Mouse (Mus musculus): ENCODE results near the gene Erlin1.

Erlin1 gene

DNA sequence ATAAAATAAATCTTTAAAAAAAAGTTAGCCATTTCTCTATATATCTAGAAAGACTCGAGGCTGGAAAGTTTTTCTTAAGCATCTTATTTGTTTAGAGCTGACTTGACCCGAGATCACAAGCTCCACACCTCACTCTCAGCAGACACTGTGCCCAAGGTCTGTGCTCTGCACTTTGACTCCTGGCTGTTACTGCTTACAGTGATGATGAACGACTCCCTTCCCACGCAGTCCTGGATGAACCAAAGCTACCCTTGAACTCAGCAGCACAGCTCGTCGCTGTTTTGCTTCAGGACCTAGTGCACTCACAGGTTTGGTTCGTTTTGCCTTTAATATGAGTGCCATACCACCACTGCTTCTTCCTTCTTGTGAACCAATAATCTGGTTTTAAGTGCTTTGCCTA is 5.8 kb downstream of the Erlin1 start:
- DNase-seq (ENCODE audit: inconsistent age in 2 of 2, low spot score in 1 of 2) = peak; percentile 22 to 44

DNA sequence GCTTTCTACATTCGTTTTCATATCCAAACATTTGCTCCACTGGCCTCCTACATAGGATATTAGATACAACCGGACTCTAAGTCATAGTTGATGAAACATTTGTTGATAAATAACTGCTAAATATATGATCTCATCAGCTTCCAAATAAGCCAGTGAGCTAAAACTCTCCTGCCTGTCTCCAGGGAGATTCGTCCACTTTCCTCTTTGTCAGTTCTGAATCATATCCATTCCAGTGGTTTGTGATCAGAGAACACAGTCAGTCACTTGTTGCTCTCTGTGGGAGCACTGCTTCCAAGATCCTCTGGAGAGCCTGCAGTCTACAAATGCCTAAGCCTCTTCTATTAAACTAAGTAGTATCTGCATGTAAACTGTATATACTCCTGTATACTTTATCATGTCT is 9.4 kb downstream of the Erlin1 start:
- DNase-seq (ENCODE audit: inconsistent age in 2 of 2, low spot score in 1 of 2) = no peak

DNA sequence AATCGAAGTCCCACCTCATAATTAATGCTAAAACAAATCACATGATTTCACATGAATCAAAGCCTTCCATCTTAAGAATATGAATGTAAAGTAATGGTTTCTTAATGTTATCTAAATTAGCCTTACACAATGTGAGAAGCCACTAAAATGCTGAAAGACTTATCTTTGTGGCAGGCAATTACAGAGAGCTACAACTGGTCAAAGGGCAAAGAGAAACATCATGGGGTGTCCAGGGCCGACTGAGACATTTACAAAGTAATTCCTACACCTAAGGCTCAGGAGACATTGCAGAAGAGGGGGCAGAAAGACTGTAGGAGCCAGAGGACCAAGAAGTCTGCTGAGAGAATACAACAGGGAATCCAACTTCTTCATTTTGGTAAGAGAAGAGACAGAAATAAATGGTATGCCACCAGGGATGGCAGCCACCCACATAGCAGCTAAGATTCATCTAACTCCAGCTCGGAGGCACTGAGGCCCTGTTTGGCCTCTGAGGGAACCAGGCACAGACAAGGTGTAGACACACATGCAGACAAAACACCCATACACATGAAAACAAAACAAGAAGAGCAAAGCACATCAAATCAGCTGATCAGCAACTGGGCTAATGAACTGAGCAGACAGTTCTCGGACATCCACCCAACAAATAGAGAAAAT is 14.3 kb downstream of the Erlin1 start:
- no peak for DNase-seq (ENCODE audit: inconsistent age in 2 of 2, low spot score in 1 of 2)

DNA sequence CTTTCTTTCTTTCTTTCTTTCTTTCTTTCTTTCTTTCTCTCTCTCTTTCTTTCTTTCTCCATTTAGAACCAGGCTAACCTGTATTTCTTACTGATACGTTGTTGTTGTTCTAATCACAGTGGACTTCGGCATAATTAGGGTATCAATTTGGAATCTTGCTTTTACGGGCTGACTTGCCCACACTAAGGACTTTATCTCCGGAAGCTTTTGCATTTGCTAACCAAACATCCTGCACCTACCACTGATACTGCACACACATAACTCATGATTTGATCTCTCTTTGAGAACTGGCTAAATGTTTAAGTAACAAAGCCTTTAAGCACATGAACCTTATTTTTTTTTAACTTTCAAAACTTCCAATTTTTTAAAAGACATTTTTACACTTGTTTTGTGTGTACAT is 19.2 kb downstream of the Erlin1 start:
- DNase-seq (ENCODE audit: inconsistent age in 2 of 2, low spot score in 1 of 2) = no peak

DNA sequence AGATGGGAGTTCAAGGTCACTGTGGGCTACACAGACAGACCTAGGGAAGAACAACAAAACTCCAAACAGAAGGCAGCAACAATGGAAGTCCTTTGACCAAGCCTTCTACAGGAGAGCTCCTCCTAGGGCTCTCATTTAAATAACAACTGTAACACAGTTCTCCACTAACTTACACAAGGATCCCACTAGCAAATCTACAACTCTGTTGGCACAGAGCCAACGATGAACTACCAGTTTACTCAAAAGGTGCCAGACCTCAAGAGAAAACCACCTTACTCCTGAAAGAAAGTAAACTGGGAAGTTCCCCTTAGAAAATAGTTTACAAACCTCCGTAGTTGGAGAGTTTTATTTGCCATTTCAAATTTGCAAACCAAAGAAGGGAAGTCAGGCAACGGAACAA is 20.3 kb downstream of the Erlin1 start:
- no peak for DNase-seq (ENCODE audit: inconsistent age in 2 of 2, low spot score in 1 of 2)

DNA sequence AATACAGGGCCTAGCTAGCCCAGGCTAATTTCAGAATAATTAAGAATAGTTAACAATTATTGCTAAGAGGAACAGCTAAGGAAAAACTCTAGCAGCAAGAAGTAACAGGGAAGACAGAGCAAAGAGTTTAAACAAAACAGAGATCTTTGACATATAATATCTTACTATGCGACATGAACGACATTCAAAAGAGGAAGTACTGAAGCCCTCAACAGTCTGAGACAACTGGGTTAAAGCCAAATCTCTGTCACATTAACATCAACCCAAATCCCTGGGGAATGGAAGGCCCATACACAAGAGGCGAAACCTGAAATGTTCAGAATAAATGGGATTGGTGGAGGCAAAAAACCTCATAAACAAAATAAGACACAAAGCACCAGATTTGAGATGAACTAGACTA is 23.7 kb downstream of the Erlin1 start:
- DNase-seq (ENCODE audit: inconsistent age in 2 of 2, low spot score in 1 of 2) = no peak

DNA sequence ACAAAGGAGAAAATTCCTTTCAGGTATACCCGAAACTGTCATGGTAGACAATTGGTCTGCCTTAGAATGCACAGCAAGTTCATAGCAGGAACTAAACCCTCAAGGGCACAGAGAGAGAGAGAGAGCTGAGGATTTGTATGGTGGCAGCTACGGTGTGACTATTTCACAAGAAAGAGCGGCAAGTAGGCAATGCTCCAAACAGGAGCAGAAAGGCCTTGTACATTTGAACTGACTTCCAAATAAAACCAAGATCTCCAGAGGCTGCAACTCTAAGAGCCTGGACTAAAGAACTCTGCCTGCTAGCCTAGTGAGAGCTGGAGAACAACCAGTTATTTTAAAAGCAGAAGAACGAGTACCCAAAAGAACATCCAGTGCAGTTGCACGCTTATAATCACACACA is 27.5 kb downstream of the Erlin1 start:
- peak; percentile 22 to 45 for DNase-seq (ENCODE audit: inconsistent age in 2 of 2, low spot score in 1 of 2)

DNA sequence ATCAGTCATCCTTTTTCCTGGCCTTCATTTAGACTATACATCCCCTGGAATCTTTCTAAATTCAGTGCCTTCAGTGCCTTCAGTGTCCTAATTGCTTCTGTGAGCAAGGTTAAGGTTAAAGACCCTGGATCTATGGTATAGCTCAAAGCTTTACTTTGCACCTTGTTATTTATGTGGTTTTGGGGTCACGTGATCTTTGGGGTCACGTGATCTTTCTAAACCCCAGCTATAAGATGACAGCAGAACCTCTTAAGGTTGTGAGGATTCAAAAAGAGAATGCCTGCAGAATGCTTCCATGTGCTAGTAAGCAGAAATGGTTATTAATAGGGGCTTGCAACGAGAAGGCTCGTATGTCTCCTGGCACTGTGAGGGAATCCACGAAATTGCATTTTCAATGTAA is 36.2 kb downstream of the Erlin1 start:
- no peak for DNase-seq (ENCODE audit: inconsistent age in 2 of 2, low spot score in 1 of 2)

DNA sequence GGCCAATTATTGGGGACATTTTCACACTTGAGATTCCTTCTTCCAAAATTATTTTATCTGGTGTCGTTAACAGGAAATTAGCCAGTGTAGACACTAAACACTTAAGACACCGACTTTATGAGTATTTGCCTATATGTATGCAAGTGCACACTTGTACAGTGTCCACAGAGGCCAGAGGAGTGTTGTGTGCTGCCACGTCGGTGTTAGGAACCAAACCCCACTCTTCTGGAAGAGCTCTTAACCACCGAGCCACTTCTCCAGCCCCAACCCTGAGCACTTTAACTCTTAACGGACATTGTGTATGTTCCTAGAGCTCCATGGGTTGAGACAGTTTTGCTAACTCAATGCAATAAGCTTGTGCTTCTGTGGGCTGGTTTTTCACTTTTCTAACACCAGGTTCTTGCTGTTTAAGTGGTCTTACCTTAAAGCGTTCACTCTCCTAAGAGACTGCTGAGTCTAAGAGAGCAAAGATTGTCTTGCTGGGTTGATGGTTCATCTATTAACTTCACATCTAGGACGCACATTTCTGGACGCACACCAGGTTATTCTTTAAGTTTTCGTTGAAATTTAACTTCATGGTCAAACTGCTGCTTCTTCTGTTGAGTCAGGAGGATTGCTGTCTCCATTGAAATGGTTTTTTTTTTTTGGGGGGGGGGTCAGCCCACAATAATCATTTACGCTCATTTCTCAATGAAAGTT is 37.4 kb downstream of the Erlin1 start:
- no peak for DNase-seq (ENCODE audit: inconsistent age in 2 of 2, low spot score in 1 of 2)

DNA sequence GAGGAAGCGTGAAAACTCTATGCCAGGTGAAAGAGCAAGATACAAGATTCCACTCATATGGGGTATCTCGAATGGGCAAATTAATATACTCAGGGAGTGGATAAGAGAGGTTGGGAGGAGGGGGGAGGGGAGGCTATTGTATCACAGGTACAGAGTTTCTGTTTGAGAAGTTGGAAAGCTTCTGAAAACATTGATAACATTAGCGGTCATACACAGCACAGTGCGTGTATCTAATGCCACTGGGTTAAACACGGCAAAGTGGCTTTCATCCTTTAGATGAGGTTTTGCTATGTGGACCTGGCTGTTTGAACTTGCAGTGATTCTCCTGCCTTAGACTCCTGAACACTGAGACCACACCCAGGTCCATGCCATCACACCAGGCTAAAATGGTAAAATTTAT is 39.6 kb downstream of the Erlin1 start:
- DNase-seq (ENCODE audit: inconsistent age in 2 of 2, low spot score in 1 of 2) = no peak

DNA sequence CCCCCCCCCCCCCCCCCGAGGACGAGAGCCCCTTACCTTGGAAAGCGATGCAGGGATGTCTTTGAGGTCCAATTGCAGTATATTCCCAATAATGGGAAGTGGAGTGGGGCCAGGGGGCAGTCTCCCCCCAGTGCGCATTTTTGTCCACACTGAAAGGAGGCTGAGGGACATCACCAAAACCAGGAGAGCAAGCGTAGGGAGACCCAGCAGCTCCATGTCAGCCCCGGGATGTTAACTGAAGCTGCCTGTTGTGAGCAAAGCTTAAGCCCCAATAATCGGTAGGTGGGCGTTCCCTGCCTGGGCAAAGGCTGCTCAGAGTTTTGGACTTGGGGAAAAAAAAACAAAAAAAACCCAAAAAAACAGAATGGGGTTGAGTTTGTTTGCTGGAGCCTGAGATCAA is 40.6 kb downstream of the Erlin1 start, which contains the start of gene Cyp2c23:
Gene Cyp2c23, minus strand, starts transcription at position 237 of the 400 bp plus-strand sequence.
- DNase-seq (ENCODE audit: inconsistent age in 2 of 2, low spot score in 1 of 2) = no peak

DNA sequence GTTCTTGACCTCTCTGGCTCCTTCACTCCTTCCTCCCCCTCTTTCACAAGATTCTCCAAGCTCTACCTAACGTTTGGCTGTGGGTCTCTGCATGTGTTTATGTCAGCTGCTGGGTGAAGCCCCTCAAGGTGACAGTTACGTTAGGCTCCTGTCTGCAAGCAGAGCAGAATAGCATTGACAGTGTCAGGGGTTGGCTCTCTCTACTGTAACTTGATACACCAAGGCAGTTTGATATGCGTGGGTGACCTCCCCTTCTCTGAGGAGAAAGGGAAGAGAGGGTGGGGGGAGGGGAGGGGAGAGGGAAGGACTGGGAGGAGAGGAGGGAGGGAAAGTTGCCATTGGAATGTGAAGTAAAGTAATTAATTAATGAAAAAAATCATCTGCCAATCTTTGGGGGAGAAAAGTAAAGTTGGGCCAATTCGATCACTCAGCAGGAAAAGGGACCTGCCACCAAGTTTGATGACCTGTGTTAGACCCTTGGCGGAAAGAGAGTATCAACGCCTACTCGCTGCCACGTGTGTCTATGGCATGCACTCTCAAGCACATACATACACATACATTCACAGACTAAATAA is 42.5 kb downstream of the Erlin1 start:
- no peak for DNase-seq (ENCODE audit: inconsistent age in 2 of 2, low spot score in 1 of 2)

DNA sequence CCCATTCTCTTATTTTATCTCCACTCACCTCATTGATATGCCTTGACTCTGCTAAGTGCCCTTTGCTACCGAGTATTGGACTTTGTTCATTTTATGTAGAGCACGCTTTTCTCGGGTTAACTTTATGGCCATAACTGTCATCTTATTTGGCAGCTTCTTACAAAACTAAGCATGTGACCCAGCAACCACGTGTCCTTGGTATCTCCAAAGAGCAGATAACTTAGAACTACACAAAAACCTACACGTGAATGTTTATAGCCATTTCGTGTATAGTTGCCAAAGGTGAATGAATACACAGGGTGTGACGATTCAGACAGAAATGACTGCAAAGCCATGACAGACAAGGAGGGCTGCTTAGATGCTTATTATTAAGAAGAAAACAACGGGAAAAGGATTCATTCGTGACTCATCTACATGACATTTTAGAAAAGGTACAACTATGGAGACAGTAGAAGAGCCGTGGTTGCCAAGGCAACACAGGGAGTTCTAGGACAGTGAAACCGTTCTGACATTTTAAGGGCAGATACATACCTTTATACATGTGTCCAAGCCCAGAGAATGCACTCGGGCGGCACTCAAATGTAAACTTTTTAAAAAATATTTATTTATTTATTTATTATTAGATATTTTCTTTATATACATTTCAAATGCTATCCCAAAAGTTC is 44.5 kb downstream of the Erlin1 start:
- peak; percentile 58 to 85 for DNase-seq (ENCODE audit: inconsistent age in 2 of 2, low spot score in 1 of 2)

DNA sequence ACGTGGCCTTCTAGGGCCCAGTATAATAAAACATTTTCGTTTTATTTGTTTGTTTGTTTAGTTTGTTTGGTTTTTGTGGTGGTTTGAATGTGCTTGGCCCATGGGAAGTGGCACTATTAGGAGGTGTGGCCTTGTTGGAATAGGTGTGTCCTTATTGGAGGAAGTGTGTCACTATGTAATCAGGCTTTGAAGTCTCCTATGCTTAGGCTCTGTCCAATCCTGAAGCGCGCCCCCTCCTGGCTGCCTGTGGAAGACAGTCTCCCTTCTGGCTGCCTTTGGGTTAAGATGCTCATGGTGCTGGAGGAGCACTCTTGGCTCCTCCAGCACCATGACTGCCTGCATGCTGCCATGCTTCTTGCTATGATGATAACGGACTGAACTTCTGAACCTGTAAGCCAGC is 46.5 kb downstream of the Erlin1 start:
- no peak for DNase-seq (ENCODE audit: inconsistent age in 2 of 2, low spot score in 1 of 2)

DNA sequence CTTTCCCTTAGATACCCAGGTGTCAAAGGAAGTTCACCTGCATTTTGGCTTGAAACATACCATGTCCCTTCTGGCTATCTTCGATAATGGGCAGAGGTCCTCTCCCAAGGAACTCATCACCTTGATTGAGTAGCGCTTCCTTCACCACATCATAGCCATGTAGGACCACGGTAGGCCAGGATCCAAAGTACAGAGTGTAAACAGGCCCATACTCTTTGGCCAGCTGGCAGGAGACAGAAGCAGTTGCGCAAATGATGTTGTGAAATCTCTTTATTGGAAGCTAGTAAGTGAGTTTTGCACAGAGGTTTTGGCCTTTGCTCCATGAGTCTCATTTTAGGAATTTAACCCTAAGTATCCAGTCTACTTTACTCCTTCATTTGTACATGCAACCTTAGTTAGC is 48.1 kb downstream of the Erlin1 start:
- DNase-seq (ENCODE audit: inconsistent age in 2 of 2, low spot score in 1 of 2) = peak; percentile 77 to 93

DNA sequence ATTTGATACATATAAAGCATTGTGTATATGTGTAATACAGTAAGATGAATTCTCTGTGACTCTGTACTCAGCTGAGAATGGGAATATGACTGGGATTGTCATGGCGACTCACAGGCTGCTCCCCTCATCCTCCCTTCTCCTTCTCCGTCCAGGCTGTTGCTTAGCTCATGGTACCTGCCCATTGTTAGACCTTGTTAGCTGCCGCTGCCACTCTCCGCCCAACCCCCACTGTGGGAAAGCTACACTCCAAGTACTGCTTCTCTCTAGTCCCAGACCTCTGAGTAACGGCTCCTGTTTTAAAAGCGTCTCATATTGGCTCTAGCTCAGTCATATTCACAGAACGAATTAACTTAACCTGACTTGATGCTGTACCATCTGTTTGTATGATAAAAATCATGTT is 49.8 kb downstream of the Erlin1 start:
- DNase-seq (ENCODE audit: inconsistent age in 2 of 2, low spot score in 1 of 2) = no peak

DNA sequence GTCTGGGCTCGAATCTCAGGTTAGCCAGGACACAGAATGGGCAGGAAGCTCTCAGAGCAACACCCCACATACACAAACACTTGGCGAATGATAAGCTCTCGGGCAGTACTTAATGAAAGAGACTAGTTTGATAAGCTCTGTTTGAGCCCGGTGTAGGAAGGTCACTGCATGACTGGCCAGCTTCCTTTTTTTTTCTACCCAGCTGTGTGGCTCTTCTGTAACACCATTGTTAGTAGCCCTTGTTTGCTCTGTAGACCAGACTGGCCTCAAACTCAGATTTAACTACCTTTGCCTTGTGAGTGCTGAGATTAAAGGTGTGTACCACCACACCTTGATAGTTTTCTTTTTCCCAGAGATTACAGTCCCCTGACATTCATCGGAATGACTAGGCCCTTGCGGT is 55.7 kb downstream of the Erlin1 start:
- DNase-seq (ENCODE audit: inconsistent age in 2 of 2, low spot score in 1 of 2) = no peak

DNA sequence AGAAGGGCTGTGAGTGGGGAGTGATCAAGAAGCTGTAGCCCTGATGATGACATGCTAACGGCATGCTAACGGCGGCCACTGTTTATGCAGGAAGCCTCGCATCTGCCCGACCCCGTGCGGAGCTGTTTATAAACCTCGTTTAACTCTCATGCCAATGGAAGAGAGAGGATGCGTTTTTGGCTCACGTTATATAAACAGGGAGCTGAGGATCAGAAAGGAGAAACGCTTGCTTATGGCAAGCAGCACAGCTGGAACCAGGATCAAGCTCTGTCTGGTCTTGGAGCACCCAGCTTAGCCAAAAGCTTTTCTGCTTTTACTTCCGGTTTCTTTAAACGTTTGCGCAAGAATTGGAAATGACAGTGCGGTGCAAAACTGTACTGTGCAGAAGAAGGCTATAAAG is 60.8 kb downstream of the Erlin1 start:
- DNase-seq (ENCODE audit: inconsistent age in 2 of 2, low spot score in 1 of 2) = no peak

DNA sequence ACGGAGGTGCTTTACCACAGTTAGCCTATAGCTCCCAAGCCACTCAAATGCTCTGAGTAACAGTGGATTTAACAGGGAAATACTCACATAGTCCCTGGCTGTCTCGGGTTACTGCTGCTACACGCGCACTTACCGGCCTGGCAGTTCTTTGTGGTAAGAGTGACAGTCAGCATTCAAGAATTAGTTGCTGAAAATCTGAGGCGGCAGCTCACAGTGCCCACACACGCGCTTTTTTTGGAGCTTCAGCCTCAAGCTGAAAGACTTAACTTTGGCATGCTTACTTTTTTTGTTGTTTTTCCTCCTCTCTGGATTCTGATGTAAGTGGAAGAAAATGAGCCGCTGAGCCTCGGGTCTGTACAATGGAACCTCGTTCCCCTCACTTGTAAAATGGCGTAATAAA is 62.4 kb downstream of the Erlin1 start:
- DNase-seq (ENCODE audit: inconsistent age in 2 of 2, low spot score in 1 of 2) = no peak

DNA sequence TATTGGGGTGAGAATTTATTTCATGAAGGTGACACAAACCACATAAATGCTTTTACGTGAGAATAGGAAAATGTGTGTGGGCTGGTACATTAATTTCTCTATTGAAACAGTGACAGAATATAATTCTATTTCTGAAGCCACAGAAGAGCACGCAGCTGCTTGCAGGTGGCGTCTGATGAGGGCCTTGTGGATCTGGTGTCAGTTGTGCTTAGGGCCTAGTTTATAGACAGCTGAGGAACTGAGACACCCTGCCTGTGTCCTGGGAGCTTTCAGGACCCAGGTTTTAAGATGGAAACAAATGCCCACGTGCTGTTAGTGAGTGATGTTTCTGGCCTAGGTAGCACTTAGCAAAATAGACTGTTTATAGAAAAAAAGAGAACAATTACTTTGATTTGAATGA is 64.6 kb downstream of the Erlin1 start:
- DNase-seq (ENCODE audit: inconsistent age in 2 of 2, low spot score in 1 of 2) = no peak

DNA sequence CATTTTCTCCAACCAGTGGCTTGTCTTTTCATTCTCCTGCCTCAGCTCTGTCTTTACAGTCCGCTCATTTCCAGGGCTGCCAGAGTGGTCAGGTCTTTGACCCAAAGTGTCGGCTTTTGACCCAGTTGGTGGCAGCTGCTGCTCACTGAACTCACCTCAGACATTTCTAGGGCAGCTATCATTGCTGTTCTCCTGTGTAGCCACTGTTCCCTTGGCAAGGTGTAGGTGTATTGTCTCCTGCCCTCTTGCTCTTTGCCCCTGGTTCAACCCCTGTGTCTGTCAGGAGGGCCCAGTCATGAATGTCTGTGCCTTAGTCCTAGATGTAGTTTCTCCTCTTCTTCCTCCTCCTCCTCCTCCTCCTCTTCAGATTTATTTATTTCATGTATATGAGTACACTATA is 65.3 kb downstream of the Erlin1 start:
- DNase-seq (ENCODE audit: inconsistent age in 2 of 2, low spot score in 1 of 2) = no peak

DNA sequence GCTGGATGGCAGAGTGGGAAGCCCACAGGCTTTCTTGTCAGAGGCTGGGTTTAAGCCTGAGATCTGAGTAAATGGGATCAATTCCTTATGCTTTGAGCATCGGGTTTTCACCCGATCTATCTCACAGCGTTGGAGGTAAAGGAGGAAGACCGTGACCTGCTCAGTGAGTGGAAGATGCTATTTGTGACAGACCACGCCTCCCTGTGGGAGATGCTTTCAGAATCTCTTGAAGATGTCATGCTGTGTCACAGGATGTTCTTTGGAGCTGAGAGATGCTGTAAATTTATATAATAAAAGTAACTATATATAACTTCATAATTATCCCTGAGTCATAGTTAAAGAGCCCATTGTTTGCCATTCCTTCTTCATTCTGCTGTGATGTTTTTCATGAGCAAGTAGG is 68.9 kb downstream of the Erlin1 start:
- no peak for DNase-seq (ENCODE audit: inconsistent age in 2 of 2, low spot score in 1 of 2)

Data from adrenal gland, adult (tissue).